Mouse (Mus musculus) heart, postnatal 0 days (tissue): Measurements from ENCODE around the gene Cdc42bpb. TPM values are rescaled to one million over a fixed set of nuclear protein-coding genes. Genes with fewer than 3 reads are reported as not detected.

Experiments
- ATAC-seq: fragments of 200-750 bp; cut with Nextera tagmentation; 2 replicates; pipeline ENCODE4 v1.8.0; 2017; ENCODE audit warnings: low read depth, moderate number of reproducible peaks, moderate library complexity; ENCODE audit not compliant: insufficient read depth
- DNase-seq: peaks from one replicate; pipeline ENCODE4 v3.0.0-alpha.2; 2016; ENCODE audit warnings: low spot score
- H3K27ac ChIP-seq: fragments of 300-500 bp; sonication (generic); 2 replicates; pipeline ENCODE4 v1.5.1; 2014; ENCODE audit warnings: low read depth, mild to moderate bottlenecking
- H3K27me3 ChIP-seq: fragments of 300-500 bp; sonication (generic); 2 replicates; pipeline ENCODE4 v1.6.1; 2014; ENCODE audit warnings: low read length, mixed read lengths; ENCODE audit not compliant: control insufficient read depth, insufficient read depth
- H3K36me3 ChIP-seq: fragments of 300-500 bp; sonication (generic); replicated peaks from 2 replicates; pipeline ENCODE4 v1.6.1; 2014; ENCODE audit warnings: low read length, mixed read lengths; ENCODE audit not compliant: control insufficient read depth, insufficient read depth
- H3K4me1 ChIP-seq: fragments of 300-500 bp; sonication (generic); 2 replicates; pipeline ENCODE4 v1.6.1; 2014; ENCODE audit warnings: antibody characterized with exemption; ENCODE audit not compliant: control insufficient read depth, insufficient read depth
- H3K4me2 ChIP-seq: fragments of 300-500 bp; sonication (generic); 2 replicates; pipeline ENCODE4 v1.6.1; 2014; ENCODE audit warnings: low read depth, mild to moderate bottlenecking, low read length, moderate library complexity
- H3K4me3 ChIP-seq: fragments of 300-500 bp; sonication (generic); 2 replicates; pipeline ENCODE4 v1.5.1; 2014; ENCODE audit warnings: low read depth, low read length
- H3K9ac ChIP-seq: fragments of 300-500 bp; sonication (generic); replicated peaks from 2 replicates; pipeline ENCODE4 v1.6.1; 2014; ENCODE audit warnings: low read depth, low read length, mixed read lengths
- H3K9me3 ChIP-seq: fragments of 300-500 bp; sonication (generic); replicated peaks from 2 replicates; pipeline ENCODE4 v1.6.1; 2016; ENCODE audit warnings: low read length; ENCODE audit not compliant: control insufficient read depth
- CTCF ChIP-seq: IDR thresholded peaks from 2 replicates; pipeline ENCODE4 v1.5.1; 2016; ENCODE audit warnings: antibody characterized with exemption, control low read depth, low read depth
- EP300 ChIP-seq: IDR thresholded peaks from 2 replicates; pipeline ENCODE4 v1.6.1; 2016; ENCODE audit warnings: antibody characterized with exemption, low read depth
- WGBS: fragments of 180-500 bp; shearing (Covaris S2); extraction: QIAGEN DNeasy Blood & Tissue Kit; methylation state at CpG from one replicate; pipeline ENCODE4 v1.1.7; 2014; 5-methylcytosine and 5-hydroxymethylcytosine counted together
- polyA plus RNA-seq: library from polyadenylated mRNA; unstranded; fragments of >200 nt; fragmentation: Nextera tagmentation; extraction: Ambion mirVana; gene quantifications from 2 replicates; pipeline ENCODE4 v1.2.1, GENCODE M21; 2015
- total RNA-seq: library from RNA; depleted of rRNA; stranded (reverse); fragments of >200 nt; gene quantifications from 2 replicates; pipeline ENCODE4 v1.2.3, GENCODE M21; 2014; ENCODE audit warnings: low replicate concordance

Gene Cdc42bpb
- total and polyA plus RNA-seq, 2 experiments from 2014 or later = 18.2 to 119 TPM

DNA sequence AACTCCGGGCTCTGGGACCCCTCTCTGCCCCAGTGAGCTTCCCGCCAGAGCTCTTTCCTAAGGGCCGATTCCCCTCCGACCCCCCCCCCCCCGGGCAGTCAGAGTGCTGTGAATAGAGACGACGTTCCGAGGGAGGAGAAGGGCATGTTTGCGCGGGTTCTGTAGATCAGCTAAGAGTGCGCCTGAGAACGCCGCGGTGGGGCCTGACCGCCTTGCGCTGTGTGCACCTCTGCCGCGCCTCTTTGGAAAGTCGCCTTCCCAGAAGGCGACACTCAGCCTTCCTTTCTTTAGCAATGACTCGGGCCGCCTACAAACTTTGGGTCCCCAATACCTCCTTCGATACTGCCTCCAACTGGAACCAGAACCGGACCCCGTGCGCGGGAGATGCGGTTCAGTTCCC is 106.1 kb downstream of the Cdc42bpb start:
- peaks cover 16% of the 10 kb centered on the region for H3K4me1 ChIP-seq
- no peak overlapping the region for H3K27ac ChIP-seq
- H3K4me3 ChIP-seq = 0 out of 2 replicates have a peak overlapping the region, but pooled peaks have one; percentile 20
- 8% methylated on average over 25 of the region's 28 CpGs for WGBS
- no peaks in the 10 kb centered on the region for H3K36me3 ChIP-seq
- peaks cover 72% of the 10 kb centered on the region for H3K27me3 ChIP-seq
- TF ChIP-seq CTCF = no peak
- no peak for TF ChIP-seq EP300
- no peak for DNase-seq
- ATAC-seq = no peak
- no peak overlapping the region for H3K4me2 ChIP-seq
- H3K9me3 ChIP-seq = no peaks in the 10 kb centered on the region
- H3K9ac ChIP-seq = no peak overlapping the region

- H3K9ac ChIP-seq = no peak within 1 kb of the TSS
- 31% methylated on average over 25 of the region's 25 CpGs for WGBS
- peaks cover 16% of the 10 kb centered on the region for H3K4me1 ChIP-seq
- H3K36me3 ChIP-seq = no peaks in the 10 kb centered on the region
- no peak for TF ChIP-seq CTCF
- TF ChIP-seq EP300 = no peak
- H3K27ac ChIP-seq = no peak within 1 kb of the TSS
- DNase-seq (no peak), ATAC-seq (0 out of 2 replicates have a peak, but pooled peaks have one; percentile 12)
- H3K4me2 ChIP-seq = no peak within 1 kb of the TSS
- peaks cover 66% of the 10 kb centered on the region for H3K27me3 ChIP-seq
- H3K4me3 ChIP-seq = peak within 1 kb of the TSS; percentile 20; the same call in 1 of the 2 replicates
- H3K9me3 ChIP-seq = no peaks in the 10 kb centered on the region
Measured at GRCm38 (mm10) chr12:111270629-111271277, 106.8 kb downstream of the Cdc42bpb start, which contains the start of gene Amn. Amn (plus strand) TSS chr12:111271095.

- no peak for ATAC-seq
- Histone ChIP-seq H3K36me3 (0 out of 2 replicates have a peak, but pooled peaks cover 5% of the 10 kb centered on the region), H3K27me3 (peaks cover 36% of the 10 kb centered on the region), H3K4me2 (no peak overlapping the region), H3K27ac (no peak overlapping the region), H3K4me3 (no peak overlapping the region), H3K9me3 (no peaks in the 10 kb centered on the region), H3K9ac (no peak overlapping the region), H3K4me1 (no peaks in the 10 kb centered on the region)
- DNase-seq = no peak
- TF ChIP-seq EP300 (no peak), CTCF (no peak)
- WGBS = 69% methylated on average over 4 of the region's 4 CpGs
Measured at GRCm38 (mm10) chr12:111267673-111268325, 109.7 kb downstream of the Cdc42bpb start.

DNA sequence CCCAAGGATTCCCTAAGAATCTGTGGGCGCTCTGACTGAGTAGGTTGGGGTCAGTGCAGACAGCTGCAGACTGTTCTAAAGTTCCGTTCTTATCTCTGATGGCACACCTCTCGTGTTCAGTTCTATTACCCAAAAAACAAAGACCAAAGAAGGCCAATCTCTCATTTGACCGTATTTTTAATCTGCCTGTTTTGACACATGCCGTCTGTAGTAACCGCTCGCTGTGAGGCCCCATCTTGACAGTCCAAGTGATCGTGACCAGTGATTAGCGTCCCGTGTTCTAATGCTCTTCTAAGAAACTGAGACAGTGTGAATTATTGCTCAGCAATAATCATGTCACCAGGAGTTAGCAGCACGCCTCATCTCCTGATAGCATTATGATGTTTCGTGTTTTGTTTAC is 110.9 kb downstream of the Cdc42bpb start:
- Histone ChIP-seq H3K27me3 (peaks cover 24% of the 10 kb centered on the region), H3K27ac (no peak overlapping the region), H3K36me3 (peaks cover 11% of the 10 kb centered on the region), H3K4me1 (no peaks in the 10 kb centered on the region), H3K9me3 (no peaks in the 10 kb centered on the region), H3K4me3 (no peak overlapping the region), H3K9ac (no peak overlapping the region), H3K4me2 (no peak overlapping the region)
- no peak for ATAC-seq
- DNase-seq = no peak
- WGBS = 87% methylated on average over 12 of the region's 12 CpGs
- no peak for TF ChIP-seq CTCF
- no peak for TF ChIP-seq EP300

DNA sequence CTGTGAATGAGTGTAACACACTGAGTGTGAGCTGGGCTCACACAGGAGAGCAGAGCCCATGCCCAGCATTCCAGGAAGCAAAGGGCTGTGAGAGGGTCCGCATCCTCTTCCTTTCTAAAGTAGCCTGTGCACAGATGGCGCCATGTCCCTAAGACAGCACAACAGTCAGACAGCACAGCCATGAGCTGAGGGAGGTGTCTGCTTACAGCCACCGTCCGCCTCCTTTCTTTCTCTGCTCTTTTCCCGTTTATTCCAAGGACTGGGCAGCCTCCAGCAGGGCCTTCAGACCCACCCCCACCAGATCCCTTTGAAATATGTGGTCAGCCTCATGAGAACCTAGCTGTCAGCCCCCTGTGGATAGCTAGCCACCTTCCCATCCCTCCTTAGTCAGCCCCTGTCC is 112.3 kb downstream of the Cdc42bpb start:
- H3K4me3 ChIP-seq = no peak overlapping the region
- ATAC-seq (no peak), DNase-seq (no peak)
- no peak overlapping the region for H3K9ac ChIP-seq
- WGBS = 74% methylated on average over 5 of the region's 5 CpGs
- no peak overlapping the region for H3K4me2 ChIP-seq
- H3K27ac ChIP-seq = no peak overlapping the region
- peaks cover 15% of the 10 kb centered on the region for H3K36me3 ChIP-seq
- no peak for TF ChIP-seq EP300
- H3K4me1 ChIP-seq = no peaks in the 10 kb centered on the region
- H3K27me3 ChIP-seq = peaks cover 11% of the 10 kb centered on the region
- H3K9me3 ChIP-seq = no peaks in the 10 kb centered on the region

- no peaks in the 10 kb centered on the region for H3K4me1 ChIP-seq
- peaks cover 15% of the 10 kb centered on the region for H3K36me3 ChIP-seq
- no peaks in the 10 kb centered on the region for H3K27me3 ChIP-seq
- TF ChIP-seq EP300 = no peak
- ATAC-seq (no peak), DNase-seq (no peak)
- H3K4me3 ChIP-seq = no peak overlapping the region
- H3K9ac ChIP-seq = no peak overlapping the region
- no peaks in the 10 kb centered on the region for H3K9me3 ChIP-seq
- WGBS = 96% methylated on average over 16 of the region's 16 CpGs
- no peak overlapping the region for H3K4me2 ChIP-seq
- no peak overlapping the region for H3K27ac ChIP-seq
Measured at GRCm38 (mm10) chr12:111263650-111264049, 113.9 kb downstream of the Cdc42bpb start.
